Mouse (Mus musculus) left cerebral cortex, postnatal 25 days (tissue): Measurements from ENCODE around the gene 5830473C10Rik. TPM values are rescaled to one million over a fixed set of nuclear protein-coding genes. Genes with fewer than 3 reads are reported as not detected.

ENCODE experiments used
- DNase-seq, 2 experiments: peaks; one replicate each; pipeline ENCODE4 v3.0.0; 2022; ENCODE audit warnings: low spot score in 2 of 2, mixed read lengths in 1 of 2
- intact Hi-C: fragments of 180-260 bp; cut with DNase I; formaldehyde crosslinking; loops from one replicate; pipeline ENCODE4 v1.15.1; 2025
- total RNA-seq, 2 experiments: library from RNA; stranded (reverse); gene quantifications; 2 replicates each; pipeline ENCODE4 v1.2.3; 2021

5830473C10Rik gene
- total RNA-seq, 2 experiments from 2014 or later = 0.37 TPM; not detected in 1

GRCm38 (mm10) chr5:90640286-90641217 lies 79.6 kb downstream of the 5830473C10Rik start, which contains the start of gene Rassf6:
TSS of gene Rassf6 (minus strand) at chr5:90640657.
- intact Hi-C loops = no loop called here
- no peak for DNase-seq

- intact Hi-C loops = no loop called here
- no peak for DNase-seq
Observed at GRCm38 (mm10) chr5:90641218-90641610, 80.3 kb downstream of the 5830473C10Rik start.

GRCm38 (mm10) chr5:90645579-90645978 lies 84.7 kb downstream of the 5830473C10Rik start:
- DNase-seq = no peak
- intact Hi-C loops = no loop called here

- no peak for DNase-seq
- intact Hi-C loops = no loop called here
Observed at GRCm38 (mm10) chr5:90646398-90646797, 85.5 kb downstream of the 5830473C10Rik start.

Other genes with a start within 250 kb of the 5830473C10Rik start
- 100 to 1,000 TPM; 110 to 117 TPM for gene Ankrd17, start 194.5 kb upstream of the 5830473C10Rik start, total RNA-seq
- 1 to 10 TPM; 1.6 to 1.7 TPM for gene Gm9958, start 193.9 kb upstream of the 5830473C10Rik start, total RNA-seq
- not detected for gene Alb, start 100.2 kb upstream of the 5830473C10Rik start, total RNA-seq
- gene Afp, start 70.4 kb upstream of the 5830473C10Rik start, total RNA-seq = not detected
- not detected for gene Afm, start 42.2 kb upstream of the 5830473C10Rik start, total RNA-seq
- gene Rassf6, start 79.5 kb downstream of the 5830473C10Rik start, total RNA-seq = 1 to 10 TPM in 1 of 2 experiments, under 1 TPM in 1; 0.82 to 1.3 TPM
- not detected for gene Cxcl5, start 198.3 kb downstream of the 5830473C10Rik start, total RNA-seq
- under 1 TPM; 0.32 to 0.46 TPM for gene Ppbp, start 207.4 kb downstream of the 5830473C10Rik start, total RNA-seq
- 1 to 10 TPM; 2.2 to 5.3 TPM for gene Pf4, start 211.3 kb downstream of the 5830473C10Rik start, total RNA-seq
- gene Cxcl3, start 225.0 kb downstream of the 5830473C10Rik start, total RNA-seq = not detected
- gene Cxcl15, start 233.4 kb downstream of the 5830473C10Rik start, total RNA-seq = not detected